Mouse (Mus musculus) E14TG2a.4 (cell line): ENCODE measurements around the gene Trio.
A peak's percentile ranks its signal among the peaks of the same experiment; 100 is the strongest.

ENCODE experiments used
- H3K27me3 ChIP-seq: 2 replicates; pipeline ENCODE4 v1.6.1; 2014; ENCODE audit warnings: low read length, control low read depth; ENCODE audit not compliant: insufficient read depth
- H3K36me3 ChIP-seq: 2 replicates; pipeline ENCODE4 v1.6.1; 2014; ENCODE audit warnings: low read length, control low read depth; ENCODE audit not compliant: insufficient read depth
- H3K4me1 ChIP-seq: replicated peaks from 2 replicates; pipeline ENCODE4 v1.6.1; 2014; ENCODE audit warnings: low read depth, low read length, control low read depth
- H3K4me3 ChIP-seq: replicated peaks from 2 replicates; pipeline ENCODE4 v1.5.1; 2014; ENCODE audit warnings: mild to moderate bottlenecking, low read length
- H3K9me3 ChIP-seq: 2 replicates; pipeline ENCODE4 v1.6.1; 2014; ENCODE audit warnings: low read length, control low read depth
- CTCF ChIP-seq: conservative IDR thresholded peaks from 2 replicates; pipeline ENCODE4 v1.5.1; 2014; ENCODE audit warnings: low read length
- NANOG ChIP-seq: IDR thresholded peaks from 2 replicates; pipeline ENCODE4 v1.6.1; 2014; ENCODE audit warnings: borderline replicate concordance, low read length, mixed read lengths
- POU5F1 ChIP-seq: IDR thresholded peaks from 2 replicates; pipeline ENCODE4 v1.6.1; 2014; ENCODE audit warnings: low read length, borderline replicate concordance

Trio gene

GRCm38 (mm10) chr15:28029371-28029770 lies 3.7 kb upstream of the Trio start:
- peaks cover 84% of the 10 kb centered on the region for H3K27me3 ChIP-seq
- TF ChIP-seq POU5F1 (no peak), CTCF (no peak), NANOG (no peak)
- H3K36me3 ChIP-seq, result no peaks in the 10 kb centered on the region
- H3K4me3 ChIP-seq, result no peak overlapping the region
- H3K9me3 ChIP-seq, result no peaks in the 10 kb centered on the region
- peaks cover 7% of the 10 kb centered on the region; the same call in 1 of the 2 replicates for H3K4me1 ChIP-seq

- H3K9me3 ChIP-seq, result no peaks in the 10 kb centered on the region
- TF ChIP-seq CTCF, result no peak
- TF ChIP-seq POU5F1, result no peak
- no peak for TF ChIP-seq NANOG
- H3K36me3 ChIP-seq, result no peaks in the 10 kb centered on the region
- H3K4me3 ChIP-seq, result no peak overlapping the region
- H3K27me3 ChIP-seq, result peaks cover 85% of the 10 kb centered on the region
- H3K4me1 ChIP-seq, result peaks cover 12% of the 10 kb centered on the region; the same call in 1 of the 2 replicates
These were observed 2.9 kb upstream of the Trio start for GRCm38 (mm10) chr15:28028542-28028941.

GRCm38 (mm10) chr15:28026167-28026481 lies 476 bp upstream of the Trio start:
- peak overlapping the region; percentile 84 for H3K4me3 ChIP-seq
- TF ChIP-seq NANOG, result no peak
- no peak for TF ChIP-seq CTCF
- no peak for TF ChIP-seq POU5F1
- no peaks in the 10 kb centered on the region for H3K36me3 ChIP-seq
- H3K27me3 ChIP-seq, result peaks cover 87% of the 10 kb centered on the region
- H3K4me1 ChIP-seq, result peaks cover 21% of the 10 kb centered on the region; the same call in 1 of the 2 replicates
- no peaks in the 10 kb centered on the region for H3K9me3 ChIP-seq

GRCm38 (mm10) chr15:28024965-28025338 lies 696 bp downstream of the Trio start:
- TF ChIP-seq NANOG, result no peak
- Histone ChIP-seq H3K36me3 (no peaks in the 10 kb centered on the region), H3K27me3 (peaks cover 87% of the 10 kb centered on the region), H3K4me1 (peaks cover 21% of the 10 kb centered on the region; the same call in 1 of the 2 replicates), H3K4me3 (peak overlapping the region; percentile 84), H3K9me3 (no peaks in the 10 kb centered on the region)

- no peaks in the 10 kb centered on the region for H3K36me3 ChIP-seq
- no peaks in the 10 kb centered on the region for H3K9me3 ChIP-seq
- TF ChIP-seq POU5F1, result no peak
- no peak for TF ChIP-seq NANOG
- no peak for TF ChIP-seq CTCF
- H3K27me3 ChIP-seq, result peaks cover 87% of the 10 kb centered on the region
- peak overlapping the region; percentile 84 for H3K4me3 ChIP-seq
- peaks cover 21% of the 10 kb centered on the region; the same call in 1 of the 2 replicates for H3K4me1 ChIP-seq
These were observed 1.4 kb downstream of the Trio start for GRCm38 (mm10) chr15:28024031-28024964.

GRCm38 (mm10) chr15:28021591-28022209 lies 3.9 kb downstream of the Trio start:
- H3K9me3 ChIP-seq, result no peaks in the 10 kb centered on the region
- no peaks in the 10 kb centered on the region for H3K36me3 ChIP-seq
- peaks cover 23% of the 10 kb centered on the region for H3K4me1 ChIP-seq
- peaks cover 82% of the 10 kb centered on the region for H3K27me3 ChIP-seq
- no peak for TF ChIP-seq CTCF
- TF ChIP-seq POU5F1, result no peak
- TF ChIP-seq NANOG, result no peak
- H3K4me3 ChIP-seq, result no peak overlapping the region

- H3K36me3 ChIP-seq, result no peaks in the 10 kb centered on the region
- H3K4me1 ChIP-seq, result peaks cover 16% of the 10 kb centered on the region
- no peak for TF ChIP-seq NANOG
- no peak for TF ChIP-seq POU5F1
- TF ChIP-seq CTCF, result no peak
- no peak overlapping the region for H3K4me3 ChIP-seq
- peaks cover 89% of the 10 kb centered on the region for H3K27me3 ChIP-seq
- H3K9me3 ChIP-seq, result no peaks in the 10 kb centered on the region
These were observed 6.1 kb downstream of the Trio start for GRCm38 (mm10) chr15:28019393-28020070.

- Histone ChIP-seq H3K4me3 (no peak overlapping the region), H3K27me3 (peaks cover 90% of the 10 kb centered on the region), H3K4me1 (no peaks in the 10 kb centered on the region), H3K9me3 (peaks cover 6% of the 10 kb centered on the region; the same call in 1 of the 2 replicates), H3K36me3 (no peaks in the 10 kb centered on the region)
- no peak for TF ChIP-seq POU5F1
- no peak for TF ChIP-seq NANOG
- TF ChIP-seq CTCF, result no peak
These were observed 18.1 kb downstream of the Trio start for GRCm38 (mm10) chr15:28007516-28007915.
